Mouse (Mus musculus): Measurements from ENCODE around the gene Aanat. TPM values are rescaled to one million over a fixed set of nuclear protein-coding genes. Genes with fewer than 3 reads are reported as not detected.
A peak's percentile ranks its signal among the peaks of the same experiment; 100 is the strongest.
"Not testable (repeated sequence)": the region's sequence is repeated elsewhere in the genome, so short reads cannot be mapped to it uniquely, and the experiment has no call there.

Aanat gene
- total RNA-seq, 2 experiments from 2014 or later: not detected

DNA sequence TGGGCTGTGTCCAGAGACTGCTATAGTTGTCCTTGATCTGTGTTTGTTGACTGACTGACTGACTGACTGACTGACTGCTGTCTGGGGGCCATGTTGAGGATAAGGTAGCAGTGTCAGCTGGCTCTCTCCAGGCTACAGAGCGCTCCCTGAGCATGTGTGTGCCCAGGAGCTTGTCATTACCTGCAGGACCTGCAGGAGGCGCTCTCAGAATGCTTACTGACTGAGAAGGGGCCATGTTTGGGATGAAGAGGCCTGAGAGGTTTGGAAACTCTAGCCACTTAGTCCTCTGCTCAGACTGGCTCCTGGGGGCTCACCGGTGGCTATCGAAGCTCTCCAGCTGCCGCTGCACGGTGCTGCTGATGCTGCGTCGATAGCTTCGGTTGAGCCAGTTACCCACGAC is 17.1 kb downstream of the Aanat start:
- peak; percentile 57; the same call in 1 of the 2 replicates for ATAC-seq (replicated peaks; ENCODE audit: low FRiP score, poor library complexity, severe bottlenecking)

DNA sequence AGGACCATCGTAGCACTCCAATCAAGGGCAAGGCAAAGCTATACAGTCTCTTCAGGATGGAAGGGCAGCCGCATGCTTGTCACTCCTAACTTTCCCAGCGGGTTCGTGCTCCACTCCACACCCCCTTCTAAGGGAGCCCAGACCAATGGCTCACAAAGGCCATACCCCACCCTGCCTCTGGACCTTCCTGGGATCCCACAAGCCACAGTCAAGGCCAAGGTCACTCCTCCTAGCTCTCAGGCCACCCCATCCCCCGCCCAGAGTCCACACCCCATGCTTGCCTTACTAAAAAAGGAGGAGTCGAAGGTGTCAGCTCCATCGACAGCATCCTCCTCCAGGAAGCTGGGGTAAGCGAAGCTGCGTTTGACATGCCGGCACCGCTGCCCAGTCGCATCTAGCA is 17.9 kb downstream of the Aanat start:
- no peak for ATAC-seq (replicated peaks; ENCODE audit: low FRiP score, poor library complexity, severe bottlenecking)

DNA sequence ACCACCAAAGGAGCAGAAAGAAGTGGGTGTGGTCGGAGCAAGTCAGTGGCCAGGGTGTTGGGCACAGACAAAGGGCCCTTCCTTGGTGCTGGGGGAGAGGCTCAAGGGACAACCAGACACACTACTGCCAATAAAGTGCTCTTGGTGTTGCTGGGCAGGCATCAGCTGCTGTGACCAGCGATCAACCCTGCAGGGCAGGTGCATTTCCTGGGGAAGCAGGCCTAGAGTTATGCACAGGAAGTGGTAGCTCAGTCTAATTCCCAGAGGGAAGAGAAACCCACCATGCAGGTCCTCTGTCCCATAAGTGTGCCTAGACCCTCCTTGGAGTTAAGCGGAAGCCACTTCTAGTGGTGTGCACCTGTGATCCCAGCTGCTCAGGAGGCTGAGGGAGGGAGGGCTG is 21.5 kb downstream of the Aanat start:
- no peak for ATAC-seq (replicated peaks; ENCODE audit: low FRiP score, poor library complexity, severe bottlenecking)

DNA sequence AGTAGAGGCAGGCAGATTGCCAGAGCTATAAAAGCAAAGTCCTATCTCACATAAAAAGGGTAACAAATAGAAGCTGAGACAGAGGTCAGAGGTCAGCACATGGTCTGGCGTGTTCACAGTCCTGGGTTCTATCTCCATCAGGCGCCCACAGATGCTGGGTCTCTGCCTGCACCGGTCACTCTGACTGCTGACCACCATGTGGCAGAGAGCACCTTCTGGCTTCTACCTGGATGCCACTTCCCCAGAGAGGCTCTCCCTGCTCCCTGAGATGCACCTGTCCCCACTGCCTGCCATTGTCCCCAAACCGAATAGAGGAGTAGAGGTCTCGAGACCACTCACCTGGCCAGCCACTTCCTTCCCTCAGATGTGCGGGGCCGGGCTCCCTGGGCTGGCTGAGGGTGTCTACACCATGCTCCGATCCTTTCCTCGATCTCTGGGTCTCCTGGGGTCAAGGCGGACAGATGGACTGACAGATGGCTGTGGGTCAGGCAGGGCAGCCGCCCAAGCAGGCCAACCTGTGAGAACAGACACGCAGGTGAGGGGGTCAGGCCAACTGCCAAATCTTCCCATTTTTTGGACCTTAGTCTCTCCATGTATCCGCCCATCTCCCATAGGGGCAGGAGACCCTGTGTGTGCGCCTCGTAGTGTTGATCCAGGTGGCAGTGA is 23.9 kb downstream of the Aanat start:
- ATAC-seq (replicated peaks; ENCODE audit: low FRiP score, poor library complexity, severe bottlenecking): no peak

DNA sequence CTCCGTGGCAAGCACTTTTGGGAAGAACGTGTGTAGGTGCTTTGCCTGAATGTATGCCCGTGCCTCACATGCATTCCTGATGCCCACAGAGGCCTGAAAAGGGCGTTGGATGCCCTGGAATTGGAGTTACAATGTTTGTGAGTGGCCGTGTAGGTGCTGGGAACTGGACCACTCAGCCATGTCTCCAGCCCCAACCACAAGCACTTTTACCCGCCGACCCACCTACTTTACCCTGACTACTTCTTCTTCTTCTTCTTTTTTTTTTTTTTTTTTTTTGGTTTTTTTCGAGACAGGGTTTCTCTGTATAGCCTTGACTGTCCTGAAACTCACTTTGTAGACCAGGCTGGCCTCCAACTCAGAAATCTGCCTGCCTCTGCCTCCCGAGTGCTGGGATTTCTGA is 24.9 kb downstream of the Aanat start:
- not testable (repeated sequence) for ATAC-seq (replicated peaks; ENCODE audit: low FRiP score, poor library complexity, severe bottlenecking)

DNA sequence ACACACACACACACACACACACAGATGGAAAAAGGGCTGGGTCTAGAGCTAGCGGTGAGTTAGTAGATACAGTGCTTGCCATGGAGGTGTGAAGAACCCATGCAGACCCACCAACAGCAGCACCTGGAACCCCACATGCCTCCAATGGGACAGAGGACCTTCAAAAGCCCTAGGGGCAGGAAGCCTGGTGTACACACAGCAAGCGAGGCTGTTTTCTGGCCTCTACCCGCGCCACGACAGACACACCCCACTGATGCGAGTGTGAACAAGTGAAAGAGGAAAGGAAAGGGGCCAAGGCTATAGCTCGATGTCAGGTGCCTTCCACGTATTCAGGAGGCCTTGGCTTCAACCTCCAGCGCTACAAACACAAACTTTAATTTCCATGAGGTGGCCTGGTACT is 25.7 kb downstream of the Aanat start:
- ATAC-seq (replicated peaks; ENCODE audit: low FRiP score, poor library complexity, severe bottlenecking): no peak

DNA sequence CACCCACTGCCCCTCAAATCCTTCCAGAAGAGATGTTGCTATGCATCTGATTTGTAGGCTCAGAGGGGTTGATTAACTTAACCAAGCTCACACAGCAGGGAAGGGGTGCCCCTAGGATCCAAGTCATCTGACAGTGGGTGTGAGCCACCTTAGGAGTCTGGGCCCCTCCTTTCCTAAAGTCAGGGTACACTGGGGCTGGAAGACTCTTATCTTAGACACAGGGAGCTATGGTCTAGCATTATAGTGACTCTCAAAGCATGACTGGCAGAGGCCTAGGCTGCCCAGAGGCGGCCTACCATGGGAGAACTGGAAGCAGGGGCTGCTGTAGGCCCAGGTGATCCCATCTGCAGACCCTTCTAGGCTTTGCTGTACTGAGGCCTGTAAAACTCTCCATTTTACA is 26.3 kb downstream of the Aanat start:
- no peak for ATAC-seq (replicated peaks; ENCODE audit: low FRiP score, poor library complexity, severe bottlenecking)

DNA sequence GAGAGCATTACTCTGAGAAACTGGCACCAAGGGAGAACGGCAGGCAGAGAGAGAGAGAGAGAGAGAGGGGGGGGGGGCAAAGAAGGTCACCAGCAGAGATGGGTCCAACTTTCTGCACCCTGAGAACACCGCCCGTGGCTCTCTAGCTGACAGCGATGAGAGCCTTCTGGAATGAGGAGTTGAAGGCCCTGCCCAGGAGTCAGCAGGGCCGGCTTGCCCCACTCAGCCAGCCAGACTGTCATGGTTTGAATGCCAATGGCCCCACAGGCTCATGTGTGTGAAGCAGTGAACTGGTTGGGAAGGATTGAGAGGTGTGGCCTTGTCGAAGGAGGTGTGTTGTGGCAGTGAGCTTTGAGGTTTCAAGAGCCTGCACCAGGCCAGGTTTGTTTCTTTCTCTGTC is 27.0 kb downstream of the Aanat start:
- ATAC-seq (replicated peaks; ENCODE audit: low FRiP score, poor library complexity, severe bottlenecking): no peak

DNA sequence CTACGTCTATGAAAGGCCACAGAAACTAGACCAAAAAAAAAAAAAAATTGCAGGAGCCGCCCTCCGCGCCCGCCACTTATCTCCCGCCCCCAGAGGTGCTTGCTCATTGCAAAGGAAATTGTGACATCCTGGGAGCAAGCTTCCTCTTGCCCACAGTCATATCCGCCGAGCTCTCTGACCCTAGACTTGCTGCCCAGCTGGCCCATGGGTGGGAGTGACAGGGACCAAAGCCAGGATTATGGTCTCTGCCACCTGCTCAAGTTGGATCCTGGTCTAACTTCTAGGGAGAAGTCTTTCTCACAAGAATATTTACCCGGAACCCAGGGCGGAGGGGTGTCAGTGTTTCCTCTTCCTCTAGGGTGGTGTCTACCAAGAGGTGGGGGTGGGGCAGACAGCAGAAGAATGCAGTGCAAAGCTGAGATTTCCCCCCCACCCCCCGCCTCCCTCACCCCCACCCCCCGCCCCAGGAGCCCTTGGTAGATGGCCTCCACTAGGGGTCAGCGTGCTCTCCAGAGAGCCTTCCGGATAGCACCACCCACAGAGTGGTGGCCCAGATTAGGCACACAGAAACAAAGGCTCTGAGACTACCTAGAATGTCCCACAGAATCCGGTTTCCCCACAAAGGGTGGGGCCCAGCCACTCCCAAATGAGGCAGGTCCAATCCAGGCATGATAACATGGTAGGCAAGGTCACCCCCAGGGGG is 29.7 kb downstream of the Aanat start:
- peak; percentile 71 for ATAC-seq (replicated peaks; ENCODE audit: low FRiP score, poor library complexity, severe bottlenecking)

DNA sequence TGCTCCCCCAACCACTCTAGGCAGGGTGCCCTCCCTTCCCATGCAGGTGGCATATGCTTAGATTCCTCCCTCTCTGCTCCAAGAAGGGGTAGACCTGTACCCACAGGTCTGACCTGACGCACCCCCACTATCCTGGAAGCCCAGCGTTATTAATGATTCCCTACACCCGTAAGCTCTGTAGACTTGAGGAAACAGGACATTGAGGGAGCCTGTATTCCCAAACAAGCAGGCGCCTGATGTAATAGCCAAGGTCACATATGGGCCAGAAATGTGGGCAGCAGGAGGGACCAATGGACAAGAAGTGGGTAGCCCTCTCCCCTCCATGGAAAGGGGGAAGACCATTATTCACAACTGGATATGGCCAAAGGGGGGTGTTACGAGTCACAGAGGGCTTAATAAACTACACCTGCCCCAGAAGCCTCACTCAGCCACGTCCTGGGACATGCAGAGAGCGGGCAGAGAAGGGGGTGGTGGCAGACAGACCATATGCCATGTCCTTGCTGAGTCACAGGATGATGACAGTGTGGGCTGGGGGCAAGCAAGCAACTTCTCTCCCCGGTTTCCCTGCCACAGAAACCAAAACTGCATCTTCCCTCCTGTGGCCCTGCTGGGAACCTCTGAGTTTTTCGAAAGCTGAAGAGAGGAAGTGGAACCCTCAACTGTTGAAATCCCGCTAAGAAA is 30.3 kb downstream of the Aanat start:
- no peak for ATAC-seq (replicated peaks; ENCODE audit: low FRiP score, poor library complexity, severe bottlenecking)

DNA sequence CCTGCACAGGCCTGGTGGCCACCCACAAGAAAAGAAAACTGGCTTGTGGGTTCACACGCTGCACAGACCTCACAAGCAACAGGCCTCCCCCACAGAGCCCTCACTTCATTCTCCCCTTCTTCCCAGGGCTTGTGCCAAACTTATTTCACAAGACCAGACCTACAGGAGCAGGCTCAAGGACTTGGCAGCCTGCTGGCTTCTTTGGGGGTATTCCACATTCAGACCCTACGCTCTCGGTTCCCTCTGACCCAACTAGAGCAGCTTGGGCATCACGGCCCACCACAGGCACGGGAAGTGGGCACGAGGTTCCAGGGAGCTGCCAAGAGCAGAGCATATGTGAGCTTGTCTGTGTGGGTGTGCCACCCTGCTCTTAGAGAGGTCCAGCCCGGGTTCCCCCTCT is 31.4 kb downstream of the Aanat start:
- ATAC-seq (replicated peaks; ENCODE audit: low FRiP score, poor library complexity, severe bottlenecking): no peak

DNA sequence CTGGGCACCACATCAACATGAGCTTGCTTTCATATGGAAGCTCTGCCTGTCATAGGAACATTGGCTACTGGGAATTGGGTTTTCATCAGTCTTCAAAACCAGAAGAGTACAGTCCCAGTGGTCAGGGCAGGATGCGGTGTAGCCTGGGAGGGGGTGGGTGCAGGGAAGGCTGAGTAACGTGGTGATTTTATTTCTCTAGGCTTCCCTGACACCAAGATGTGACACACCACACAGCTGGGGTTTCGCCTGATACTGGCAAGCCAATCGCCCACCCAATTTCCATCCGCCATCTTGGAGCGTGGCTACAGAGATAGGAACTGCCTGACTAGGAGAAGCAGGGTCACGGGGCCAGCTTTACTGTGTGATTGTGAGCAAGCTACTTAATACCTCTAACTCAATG is 32.4 kb downstream of the Aanat start:
- no peak for ATAC-seq (replicated peaks; ENCODE audit: low FRiP score, poor library complexity, severe bottlenecking)

DNA sequence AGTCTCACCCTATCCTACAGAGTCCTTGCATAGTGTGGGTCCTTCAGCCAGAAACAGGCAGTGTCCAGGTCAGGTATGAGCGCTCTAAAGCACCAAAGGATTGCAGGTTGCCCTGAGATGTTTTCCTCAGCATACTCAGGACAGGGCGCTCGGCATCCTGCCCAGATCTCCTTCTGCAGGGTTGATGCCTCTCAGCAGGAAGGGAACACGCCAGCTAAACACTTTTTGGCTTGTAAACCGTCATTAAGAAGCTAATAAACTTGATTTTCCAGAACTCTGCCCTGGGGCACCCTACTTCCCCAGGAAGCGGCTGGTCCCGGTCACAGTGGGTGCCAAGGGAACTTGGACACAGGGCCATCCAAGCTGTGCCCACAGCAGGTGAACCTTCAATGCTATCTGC is 32.9 kb downstream of the Aanat start:
- ATAC-seq (replicated peaks; ENCODE audit: low FRiP score, poor library complexity, severe bottlenecking): no peak

DNA sequence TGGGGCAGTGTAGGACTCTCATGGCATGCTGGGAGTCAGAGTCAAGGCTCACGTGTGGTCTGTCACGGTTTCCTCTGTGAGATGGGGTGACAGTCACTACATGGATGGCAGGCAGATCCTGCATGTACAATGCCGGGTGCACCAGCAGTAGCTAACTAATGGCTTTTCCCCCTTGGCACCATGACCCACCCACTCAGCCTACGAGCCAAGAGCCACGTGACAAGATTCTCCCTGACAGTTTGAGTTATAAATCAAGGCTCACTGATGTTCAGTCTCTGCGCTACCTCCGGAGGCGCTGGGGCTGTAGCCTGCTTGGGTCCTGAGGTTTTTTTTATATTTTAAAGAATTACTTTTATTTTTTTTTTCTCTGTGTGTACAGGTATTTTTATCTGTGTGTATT is 33.3 kb downstream of the Aanat start:
- ATAC-seq (replicated peaks; ENCODE audit: low FRiP score, poor library complexity, severe bottlenecking): no peak

DNA sequence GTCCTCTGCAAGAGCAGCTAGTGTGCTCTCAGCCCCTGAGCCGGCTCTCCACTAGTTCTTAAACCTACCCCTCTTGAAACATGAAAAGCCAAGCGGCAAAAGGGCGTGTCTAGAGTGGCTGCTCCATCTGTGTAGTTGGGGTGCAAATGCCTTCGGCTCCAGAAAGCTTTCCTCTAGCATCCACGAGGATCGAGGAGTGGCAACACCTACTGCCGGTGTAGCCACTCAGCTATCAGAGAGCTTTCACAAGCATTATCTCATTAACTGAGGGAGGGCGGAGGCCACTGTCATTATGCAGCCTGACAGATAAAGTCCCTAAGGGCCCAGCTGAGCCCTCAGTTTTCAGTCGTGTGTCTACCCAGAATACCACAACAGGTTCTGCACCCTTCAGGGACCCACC is 33.8 kb downstream of the Aanat start:
- ATAC-seq (replicated peaks; ENCODE audit: low FRiP score, poor library complexity, severe bottlenecking): peak; percentile 68

DNA sequence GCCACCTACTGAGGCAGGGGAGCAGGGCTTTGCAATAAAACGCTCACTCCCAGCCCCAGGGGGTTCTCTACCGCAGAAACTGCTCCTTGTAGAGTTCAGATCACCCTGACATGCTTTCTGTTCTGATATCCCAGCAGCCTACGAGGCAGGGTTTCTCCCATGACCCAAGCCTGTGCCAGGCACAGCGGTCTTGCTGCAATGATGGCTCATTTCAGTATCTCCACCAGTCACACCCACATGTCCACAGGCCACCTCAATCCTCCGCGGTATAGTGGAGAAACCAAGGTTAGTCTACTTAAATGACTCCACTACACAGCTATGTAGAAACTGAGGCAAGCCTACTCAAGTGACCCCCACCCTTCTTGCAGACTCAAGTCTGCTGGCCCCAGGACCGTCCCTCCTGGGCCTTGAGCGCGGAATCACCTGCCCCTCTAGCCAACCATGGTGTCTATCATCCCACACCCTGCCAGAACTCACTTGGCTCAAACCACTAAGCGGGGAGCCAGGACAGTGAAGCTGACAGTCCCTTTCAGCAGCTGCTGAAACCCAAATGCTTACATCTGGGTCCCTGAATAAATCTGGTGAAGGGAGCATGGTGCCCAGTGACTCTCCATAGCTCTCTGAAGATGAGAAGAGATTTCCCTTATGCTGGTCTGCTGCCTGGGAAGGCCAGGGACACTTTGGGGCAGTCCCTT is 34.5 kb downstream of the Aanat start:
- ATAC-seq (replicated peaks; ENCODE audit: low FRiP score, poor library complexity, severe bottlenecking): peak; percentile 28; the same call in 1 of the 2 replicates

DNA sequence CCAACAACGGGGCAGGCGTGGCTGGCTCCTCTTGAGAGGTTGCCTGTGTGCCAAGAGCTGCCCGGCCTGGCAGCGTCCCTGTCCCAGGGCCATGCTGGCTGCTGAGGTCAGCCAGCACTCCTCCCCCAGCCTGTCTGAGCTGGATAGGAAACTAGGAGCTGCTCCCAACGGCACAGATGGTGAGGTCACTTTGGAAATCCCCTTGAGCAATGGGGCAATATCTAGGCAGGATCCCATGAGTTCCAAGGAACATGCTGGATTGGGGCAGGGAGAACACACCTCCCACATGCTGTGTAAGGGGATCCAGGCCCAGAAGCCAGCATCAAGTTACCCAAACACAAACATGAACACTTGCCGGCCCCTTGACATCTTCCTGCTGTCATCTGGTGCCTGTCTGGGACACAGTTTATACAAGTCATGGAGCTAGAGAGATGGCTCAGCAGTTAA is 35.0 kb downstream of the Aanat start:
- no peak for ATAC-seq (replicated peaks; ENCODE audit: low FRiP score, poor library complexity, severe bottlenecking)

DNA sequence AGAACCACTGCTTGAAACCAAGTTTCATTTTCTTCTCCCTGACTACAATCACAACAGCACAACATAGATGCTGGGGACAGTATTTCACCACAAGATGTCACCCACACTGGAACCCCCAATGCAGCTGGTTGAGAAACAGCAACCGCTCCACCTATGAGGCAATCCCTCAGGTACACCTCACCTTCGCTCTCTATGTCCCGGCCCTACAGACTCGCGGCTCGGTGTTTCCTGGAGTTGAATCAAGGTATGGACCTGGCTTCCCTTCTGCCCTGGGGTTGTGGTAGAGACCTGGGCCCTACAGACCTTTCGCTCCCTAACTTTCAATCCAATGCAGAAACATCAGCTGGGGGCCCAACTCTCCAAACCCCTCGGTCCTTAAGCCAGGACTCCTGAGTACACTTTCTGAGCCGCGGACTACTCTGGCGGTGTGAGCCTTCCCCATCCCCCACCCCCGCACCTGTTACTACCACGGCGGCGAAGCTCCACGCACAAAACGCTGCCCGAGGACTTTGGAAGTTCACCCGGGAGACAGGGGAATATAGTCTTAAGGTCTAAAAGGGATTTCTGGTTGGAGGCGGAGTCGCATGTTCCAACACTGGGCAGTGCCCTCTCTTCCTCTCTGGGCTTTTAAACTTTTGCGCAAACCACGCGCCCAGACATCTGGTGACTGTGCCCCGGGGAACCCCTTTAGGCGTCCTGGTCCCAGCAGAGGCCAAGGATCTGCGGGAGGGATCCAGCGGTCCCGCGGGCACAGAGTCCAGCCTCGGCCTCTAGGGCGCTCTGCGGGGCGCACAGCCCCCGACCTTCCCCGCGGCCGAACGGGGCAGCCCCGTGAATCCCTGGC is 37.3 kb downstream of the Aanat start:
- ATAC-seq (replicated peaks; ENCODE audit: low FRiP score, poor library complexity, severe bottlenecking): peak; percentile 2; the same call in 1 of the 2 replicates

DNA sequence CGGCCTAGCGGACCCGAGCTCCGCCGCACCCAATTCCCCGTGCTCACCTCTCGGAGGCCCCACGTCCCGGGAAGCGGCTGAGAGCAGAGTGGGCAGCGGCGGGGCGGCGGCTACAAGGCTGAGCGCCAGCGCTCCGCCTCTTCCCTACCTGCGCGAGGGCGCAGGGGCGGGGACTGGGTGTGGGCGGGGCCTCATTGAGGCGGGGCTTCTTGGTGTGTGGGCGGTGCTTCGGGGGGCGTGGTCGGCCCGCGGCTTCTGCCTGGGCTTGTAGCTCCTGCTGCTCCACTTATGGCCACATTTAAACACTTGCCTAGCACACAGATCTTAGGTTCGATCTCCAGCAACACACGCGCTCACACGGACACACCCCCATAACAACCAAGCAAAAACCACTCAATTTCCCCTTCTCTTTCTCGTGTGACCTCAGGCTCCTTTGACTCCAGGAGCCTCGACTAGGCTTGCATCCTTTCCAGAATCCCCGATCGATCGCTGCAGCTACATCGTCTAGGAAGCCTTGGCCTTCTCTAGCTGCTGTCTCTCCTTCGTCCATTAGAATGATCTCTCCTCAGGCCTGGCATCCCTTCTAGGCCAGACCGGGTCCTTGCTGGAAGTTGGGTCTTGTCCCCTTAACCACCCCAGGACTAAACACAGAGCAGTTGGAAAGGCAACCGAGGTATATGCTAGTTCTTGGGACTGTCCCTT is 38.0 kb downstream of the Aanat start:
- ATAC-seq (replicated peaks; ENCODE audit: low FRiP score, poor library complexity, severe bottlenecking): peak; percentile 67

All from erythroid progenitor cell, adult 5-6 weeks (primary cell).